Mouse (Mus musculus): Measurements from ENCODE around the gene Lamb1. TPM values are rescaled to one million over a fixed set of nuclear protein-coding genes. Genes with fewer than 3 reads are reported as not detected.

The Lamb1 gene
- polyA plus RNA-seq, 1 experiment from 2014 or later: 0.01 TPM

GRCm38 (mm10) chr12:31350191-31350943 is 85.3 kb downstream of the Lamb1 start:
- Histone ChIP-seq H3K36me3 (ENCODE audit: inconsistent target) (peaks cover 8% of the 10 kb centered on the region; the same call in 1 of the 2 replicates), H3K27ac (peak overlapping the region; percentile 28; the same call in 1 of the 2 replicates), H3K79me2 (ENCODE audit: inconsistent target) (peaks cover 56% of the 10 kb centered on the region), H3K4me3 (ENCODE audit: inconsistent target) (peak overlapping the region; percentile 85)
- 14% methylated on average over 15 of the region's 15 CpGs for WGBS (ENCODE audit: missing documents)

- peaks cover 8% of the 10 kb centered on the region; the same call in 1 of the 2 replicates for H3K36me3 ChIP-seq (ENCODE audit: inconsistent target)
- peak within 1 kb of the TSS; percentile 85 for H3K4me3 ChIP-seq (ENCODE audit: inconsistent target)
- H3K79me2 ChIP-seq (ENCODE audit: inconsistent target): peaks cover 47% of the 10 kb centered on the region
- 7% methylated on average over 51 of the region's 66 CpGs for WGBS (ENCODE audit: missing documents)
- peak within 1 kb of the TSS; percentile 38 for H3K27ac ChIP-seq
Measured at GRCm38 (mm10) chr12:31350944-31351928, 86.2 kb downstream of the Lamb1 start, which contains the start of gene Dld. Gene Dld, minus strand, starts transcription at chr12:31351453.

DNA sequence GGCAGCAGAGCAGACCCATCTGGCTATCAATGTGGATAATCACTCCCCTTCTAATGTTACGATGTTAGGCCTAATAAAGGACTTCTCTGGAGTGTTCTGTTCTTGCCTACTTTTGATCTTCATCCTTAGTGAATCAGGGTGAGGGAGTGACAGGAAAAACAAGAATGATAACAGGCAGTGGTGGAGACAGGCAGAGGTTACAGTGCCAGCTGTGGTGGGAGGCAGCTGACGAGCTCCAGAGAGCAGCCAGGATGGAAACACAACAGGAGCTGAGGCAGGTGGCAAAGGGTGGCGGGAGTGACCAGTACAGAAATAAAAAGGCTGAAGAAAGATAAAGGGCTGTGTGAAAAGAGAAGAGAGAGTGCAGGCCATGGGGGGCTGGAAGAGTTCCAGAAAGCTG is 101.4 kb downstream of the Lamb1 start:
- Histone ChIP-seq H3K36me3 (ENCODE audit: inconsistent target) (no peaks in the 10 kb centered on the region), H3K79me2 (ENCODE audit: inconsistent target) (no peaks in the 10 kb centered on the region), H3K27ac (no peak overlapping the region), H3K4me3 (ENCODE audit: inconsistent target) (no peak overlapping the region)
- 93% methylated on average over 3 of the region's 3 CpGs for WGBS (ENCODE audit: missing documents)

- Histone ChIP-seq H3K79me2 (ENCODE audit: inconsistent target) (no peaks in the 10 kb centered on the region), H3K4me3 (ENCODE audit: inconsistent target) (no peak overlapping the region), H3K27ac (no peak overlapping the region), H3K36me3 (ENCODE audit: inconsistent target) (no peaks in the 10 kb centered on the region)
- WGBS (ENCODE audit: missing documents): 94% methylated on average over 5 of the region's 5 CpGs
Measured at GRCm38 (mm10) chr12:31367721-31368120, 102.7 kb downstream of the Lamb1 start.

GRCm38 (mm10) chr12:31369118-31369517 is 104.1 kb downstream of the Lamb1 start:
- H3K79me2 ChIP-seq (ENCODE audit: inconsistent target): no peaks in the 10 kb centered on the region
- no peak overlapping the region for H3K4me3 ChIP-seq (ENCODE audit: inconsistent target)
- no peak overlapping the region for H3K27ac ChIP-seq
- no peaks in the 10 kb centered on the region for H3K36me3 ChIP-seq (ENCODE audit: inconsistent target)
- WGBS (ENCODE audit: missing documents): 100% methylated on average over 1 of the region's 1 CpGs

- H3K79me2 ChIP-seq (ENCODE audit: inconsistent target): no peaks in the 10 kb centered on the region
- H3K27ac ChIP-seq: no peak overlapping the region
- H3K36me3 ChIP-seq (ENCODE audit: inconsistent target): no peaks in the 10 kb centered on the region
- 66% methylated on average over 7 of the region's 7 CpGs for WGBS (ENCODE audit: missing documents)
- H3K4me3 ChIP-seq (ENCODE audit: inconsistent target): no peak overlapping the region
Measured at GRCm38 (mm10) chr12:31369656-31370055, 104.6 kb downstream of the Lamb1 start.

DNA sequence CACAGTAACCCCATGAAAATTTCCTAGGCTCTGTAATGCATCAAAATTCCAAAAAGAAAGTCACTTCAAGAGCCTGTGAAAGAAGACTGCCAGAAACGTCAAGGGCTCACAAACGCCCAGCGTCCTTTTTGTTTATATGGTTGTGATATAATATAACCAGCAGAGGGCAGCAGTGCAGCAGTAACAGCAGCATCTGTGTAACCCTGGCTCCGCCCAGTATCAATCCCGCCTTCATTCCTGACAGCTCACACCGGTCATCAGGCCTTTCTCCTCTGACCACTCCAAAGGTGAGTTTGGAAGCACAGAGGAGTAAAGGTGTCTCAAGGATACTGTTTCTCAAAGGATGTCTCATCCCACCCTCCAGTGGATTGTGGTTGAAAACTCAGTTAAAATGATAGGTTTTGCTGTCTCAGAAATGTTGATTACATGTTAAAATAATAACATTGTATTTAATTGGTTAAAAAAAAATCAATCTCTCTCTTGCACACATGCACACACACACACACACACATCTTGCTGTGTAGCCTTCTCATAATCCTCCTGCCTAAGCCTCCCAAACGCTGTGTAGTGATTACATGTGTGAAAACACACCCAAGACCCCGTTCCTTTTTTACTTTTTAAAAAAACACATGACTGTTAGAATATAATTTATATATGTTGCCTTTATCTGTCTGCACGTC is 109.7 kb downstream of the Lamb1 start:
- Histone ChIP-seq H3K4me3 (ENCODE audit: inconsistent target) (no peak overlapping the region), H3K27ac (no peak overlapping the region), H3K79me2 (ENCODE audit: inconsistent target) (no peaks in the 10 kb centered on the region), H3K36me3 (ENCODE audit: inconsistent target) (no peaks in the 10 kb centered on the region)
- 34% methylated on average over 9 of the region's 9 CpGs for WGBS (ENCODE audit: missing documents)

GRCm38 (mm10) chr12:31375283-31375615 is 110.2 kb downstream of the Lamb1 start:
- WGBS (ENCODE audit: missing documents): 73% methylated on average over 4 of the region's 4 CpGs
- Histone ChIP-seq H3K79me2 (ENCODE audit: inconsistent target) (no peaks in the 10 kb centered on the region), H3K36me3 (ENCODE audit: inconsistent target) (no peaks in the 10 kb centered on the region), H3K27ac (no peak overlapping the region), H3K4me3 (ENCODE audit: inconsistent target) (no peak overlapping the region)

GRCm38 (mm10) chr12:31376326-31376950 is 111.4 kb downstream of the Lamb1 start:
- H3K4me3 ChIP-seq (ENCODE audit: inconsistent target): no peak overlapping the region
- no peaks in the 10 kb centered on the region for H3K36me3 ChIP-seq (ENCODE audit: inconsistent target)
- 17% methylated on average over 13 of the region's 13 CpGs for WGBS (ENCODE audit: missing documents)
- no peaks in the 10 kb centered on the region for H3K79me2 ChIP-seq (ENCODE audit: inconsistent target)
- H3K27ac ChIP-seq: no peak overlapping the region

DNA sequence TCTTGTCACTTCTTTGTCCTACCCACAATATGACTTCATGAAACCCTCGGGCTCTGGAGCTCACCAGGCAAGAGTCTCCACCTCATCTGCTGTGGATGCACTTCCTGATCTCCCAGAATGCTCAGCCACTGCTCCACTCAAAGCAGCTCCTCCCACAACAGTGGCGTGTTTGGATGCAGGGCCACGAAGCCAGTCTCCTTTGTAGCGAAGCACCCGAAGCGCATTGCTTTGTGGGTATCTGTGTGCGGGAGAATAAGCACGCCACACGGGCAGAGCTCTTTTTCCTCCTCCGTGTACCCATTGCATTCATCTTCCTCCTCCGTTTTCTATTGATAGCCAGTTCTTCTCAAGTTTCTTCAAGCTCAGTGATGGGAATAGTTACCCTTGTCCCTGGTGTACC is 112.2 kb downstream of the Lamb1 start:
- H3K79me2 ChIP-seq (ENCODE audit: inconsistent target): no peaks in the 10 kb centered on the region

More for the DNA sequence above, 112.2 kb downstream of the Lamb1 start:
- whole genome bisulfite sequencing (ENCODE audit: missing documents): 84% methylated on average over 11 of the region's 11 CpGs
- Histone ChIP-seq H3K27ac (no peak overlapping the region), H3K36me3 (ENCODE audit: inconsistent target) (no peaks in the 10 kb centered on the region), H3K4me3 (ENCODE audit: inconsistent target) (no peak overlapping the region)

Other genes starting within 250 kb of the Lamb1 start
- 0.89 to 1.7 TPM (median 0.89 TPM) in 3 replicates for gene Fam110c, start 191.4 kb upstream of the Lamb1 start, polyA plus RNA-seq (2018)
- not detected in 3 replicates for gene Gm6993, start 24.5 kb upstream of the Lamb1 start, polyA plus RNA-seq (2018)
- 62.2 to 102 TPM (median 81.6 TPM) in 3 replicates for gene Dld, start 86.2 kb downstream of the Lamb1 start, polyA plus RNA-seq (2018)
- not detected in 3 replicates for gene Slc26a3, start 125.6 kb downstream of the Lamb1 start, polyA plus RNA-seq (2018)
- gene Cbll1, start 234.4 kb downstream of the Lamb1 start, polyA plus RNA-seq (2018): 10.6 to 23.4 TPM (median 11.5 TPM) in 3 replicates